Mouse (Mus musculus): ENCODE measurements around the gene Cacna1g.

Cacna1g gene

DNA sequence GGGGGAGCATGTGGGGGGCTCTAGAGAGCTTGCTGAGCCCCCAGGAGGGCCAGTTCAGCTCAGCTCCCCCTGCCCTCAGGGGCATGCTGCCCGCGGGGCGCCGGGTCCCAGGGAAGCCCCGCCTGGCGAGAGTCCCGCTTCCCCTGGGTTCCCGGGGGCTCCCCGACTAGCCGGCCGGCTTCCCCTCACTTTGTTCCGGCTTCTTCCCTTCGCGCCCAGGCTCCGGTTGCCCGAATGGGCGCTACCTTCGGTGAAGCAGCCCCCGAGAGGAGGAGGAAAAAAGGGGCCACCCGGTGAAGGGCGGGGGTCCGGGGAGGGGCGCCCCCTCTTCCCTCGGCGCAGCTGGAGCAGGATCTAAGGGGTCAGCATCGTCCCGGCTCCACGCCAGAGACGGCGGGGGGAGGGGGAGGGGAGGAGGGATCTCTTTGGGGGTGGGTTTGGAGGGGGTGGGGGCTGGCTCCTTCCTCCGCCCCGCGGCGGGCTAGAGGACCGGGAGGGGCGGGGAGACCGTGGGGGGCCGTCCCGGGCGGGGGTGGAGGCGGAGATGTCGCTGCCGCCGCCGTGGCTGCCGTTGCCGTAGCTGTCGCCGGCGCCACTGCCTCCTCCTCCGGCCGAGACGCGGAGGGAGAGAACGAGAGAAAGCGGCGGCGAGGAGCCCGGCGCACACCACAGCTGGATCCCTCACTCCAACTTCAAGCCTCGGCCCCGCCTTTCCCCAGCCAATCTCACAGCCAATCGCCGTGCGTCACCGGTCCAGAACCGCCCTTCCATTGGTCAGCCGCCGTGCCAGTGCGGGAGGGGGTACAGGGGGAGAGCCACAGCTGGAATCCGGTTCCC is at the start of gene Cacna1g:
Cacna1g (minus strand) TSS at position 492 of the 837 bp plus-strand sequence.
- peak; percentile 78 for DNase-seq

DNA sequence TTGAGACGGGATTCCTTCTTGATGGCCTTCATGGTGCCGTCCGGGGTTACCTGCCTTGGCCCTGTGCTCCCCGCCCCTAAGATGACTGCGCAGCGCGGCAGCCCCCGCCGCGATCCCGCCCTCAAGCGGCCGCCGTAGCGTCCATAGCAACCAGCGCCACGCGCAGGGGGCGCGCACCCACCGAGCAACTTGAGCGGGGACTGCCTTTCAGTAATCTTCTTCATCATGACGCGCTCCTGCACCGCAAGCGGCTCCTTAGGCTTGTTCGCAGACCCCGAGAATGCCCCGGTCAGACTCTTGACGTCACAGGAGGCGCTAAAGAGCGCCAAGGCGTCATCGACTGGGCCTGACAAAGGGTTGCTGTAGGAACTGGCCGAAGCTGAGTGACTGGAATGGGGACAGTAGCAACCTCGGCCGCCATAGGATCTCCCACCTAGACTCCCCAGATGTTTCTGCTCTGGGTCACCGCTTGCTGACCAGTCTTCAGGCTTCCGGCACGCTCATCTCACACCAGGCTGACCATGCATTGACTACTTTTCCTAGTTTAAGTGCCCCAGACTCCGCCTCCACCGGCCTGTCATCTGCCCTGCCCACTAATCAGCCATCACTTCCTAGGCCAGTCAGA is 47.3 kb upstream of the Cacna1g start, which contains the start of gene Mycbpap:
Mycbpap (minus strand) TSS at position 524 of the 625 bp plus-strand sequence.
- peak; percentile 59 for DNase-seq

DNA sequence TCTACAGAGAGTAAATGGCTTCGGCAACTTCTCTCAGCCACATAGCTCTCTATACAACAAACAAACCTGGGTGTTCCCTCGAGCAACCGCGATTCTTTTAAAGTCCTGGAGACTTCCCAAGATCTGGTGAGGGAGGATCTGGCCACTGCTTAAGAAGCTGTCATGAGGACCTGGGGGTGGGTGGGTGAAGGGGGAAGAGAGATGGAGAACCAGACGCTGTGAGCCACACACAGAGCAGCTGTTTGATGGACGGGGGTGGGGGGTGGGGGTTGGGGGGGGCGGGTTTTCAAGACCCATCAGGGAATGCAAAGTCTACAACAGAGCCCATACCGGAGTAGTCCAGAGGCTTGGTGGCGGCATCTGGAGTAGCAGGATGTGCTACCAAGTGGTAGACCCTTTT is 39.5 kb upstream of the Cacna1g start:
- DNase-seq, result no peak

DNA sequence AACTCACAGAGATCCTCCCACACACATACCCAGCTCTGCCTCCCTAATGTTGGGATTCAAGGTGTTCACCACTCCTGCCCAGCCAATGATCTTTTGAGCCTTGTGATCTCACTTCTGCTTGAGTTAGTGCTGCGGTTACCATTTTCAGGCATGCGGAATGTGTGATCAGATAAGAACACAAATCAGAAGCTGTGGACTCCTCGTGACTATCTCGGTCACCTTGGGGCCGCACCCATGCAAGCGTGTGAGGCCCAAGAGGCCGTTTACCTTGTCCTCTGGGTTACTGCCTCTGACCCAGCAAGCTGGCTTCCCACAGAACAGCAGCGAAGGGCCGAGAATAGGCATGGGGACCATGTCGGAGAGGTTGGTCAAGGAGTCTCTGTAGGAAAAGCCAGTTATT is 35.0 kb upstream of the Cacna1g start:
- no peak for DNase-seq

DNA sequence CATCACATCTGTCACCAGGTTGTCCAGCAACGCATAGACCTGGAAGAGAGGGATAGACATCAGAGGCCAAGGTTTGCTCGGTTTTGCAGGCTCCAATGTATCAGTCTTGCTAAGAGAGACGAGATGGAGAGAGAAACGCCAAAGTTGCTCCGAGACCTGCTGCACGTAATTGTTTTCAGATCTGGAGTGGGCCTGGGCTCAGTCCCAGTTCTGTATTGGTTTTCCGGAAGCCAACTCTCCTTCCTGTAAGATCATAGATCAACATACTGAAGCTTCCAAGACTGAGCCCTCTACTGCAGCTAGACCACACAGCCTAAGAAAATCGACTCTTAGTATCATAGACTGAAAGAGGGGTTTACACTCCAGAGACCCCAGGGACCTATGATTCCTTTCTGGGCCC is 27.5 kb upstream of the Cacna1g start:
- DNase-seq, result no peak

DNA sequence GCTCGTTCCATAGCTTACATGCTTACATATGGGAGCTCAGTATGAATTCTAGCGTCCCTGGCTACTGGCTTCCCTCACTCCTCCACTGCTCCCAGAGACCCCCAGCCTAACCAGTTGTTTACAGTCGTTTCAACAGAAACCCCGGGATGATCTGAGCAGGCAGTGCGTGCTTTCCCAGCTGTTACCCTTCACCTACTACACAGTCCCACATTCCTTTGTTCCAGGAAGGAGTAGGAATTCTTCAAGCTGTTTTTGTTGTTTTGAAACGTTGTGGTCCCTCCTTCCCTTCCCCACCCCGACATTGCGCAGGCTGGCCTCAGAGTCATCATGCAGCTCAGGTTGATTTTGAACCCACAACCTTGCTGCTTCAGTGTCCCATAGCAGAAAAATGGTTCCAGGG is 26.4 kb upstream of the Cacna1g start:
- DNase-seq, result no peak

DNA sequence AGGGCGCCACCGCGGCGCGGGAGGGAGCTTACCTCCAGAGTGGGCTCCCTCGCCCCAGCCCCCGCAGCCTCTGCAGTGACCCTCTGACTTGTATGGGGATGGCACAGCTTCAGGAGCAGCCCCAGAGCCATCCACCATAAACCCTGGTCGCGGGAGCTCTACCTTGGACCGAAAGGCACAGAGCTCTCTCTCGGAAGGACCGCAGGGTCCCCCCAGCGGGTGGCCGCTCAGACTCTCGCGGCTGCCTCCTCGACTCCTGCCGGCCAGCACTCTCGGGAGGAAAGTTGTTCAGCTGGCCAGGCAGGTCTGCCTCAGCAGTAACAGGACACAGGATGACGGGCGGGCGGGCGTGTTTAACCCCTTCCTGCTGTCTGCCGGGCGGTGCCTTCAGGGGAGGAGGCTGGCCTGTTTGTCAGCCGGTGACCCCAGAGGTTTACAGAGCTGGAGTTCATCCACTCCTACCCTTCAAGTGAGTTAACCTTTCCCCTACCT is 25.7 kb upstream of the Cacna1g start, which contains the start of gene Epn3:
Epn3 (minus strand) TSS at position 314 of the 492 bp plus-strand sequence.
- DNase-seq, result no peak

DNA sequence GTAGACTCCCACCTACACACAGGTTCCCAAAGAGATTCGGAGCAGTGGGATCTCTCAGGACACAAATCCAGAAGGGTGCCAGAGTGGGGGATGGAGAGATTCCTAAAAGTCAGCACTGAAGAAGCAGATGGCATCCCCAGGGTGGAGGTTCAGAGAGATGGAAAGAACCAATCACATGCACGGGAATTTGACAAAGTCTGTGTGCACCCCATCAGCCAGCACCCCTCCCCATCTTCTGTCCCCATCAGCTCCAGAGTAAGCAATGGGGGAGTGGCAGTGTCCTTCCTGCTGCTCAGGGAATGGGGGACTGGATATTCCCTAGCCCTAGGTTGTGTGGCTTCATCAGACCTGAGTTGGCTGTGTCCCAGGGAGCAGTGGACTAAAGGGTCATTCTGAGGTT is 25.0 kb upstream of the Cacna1g start:
- DNase-seq, result no peak

DNA sequence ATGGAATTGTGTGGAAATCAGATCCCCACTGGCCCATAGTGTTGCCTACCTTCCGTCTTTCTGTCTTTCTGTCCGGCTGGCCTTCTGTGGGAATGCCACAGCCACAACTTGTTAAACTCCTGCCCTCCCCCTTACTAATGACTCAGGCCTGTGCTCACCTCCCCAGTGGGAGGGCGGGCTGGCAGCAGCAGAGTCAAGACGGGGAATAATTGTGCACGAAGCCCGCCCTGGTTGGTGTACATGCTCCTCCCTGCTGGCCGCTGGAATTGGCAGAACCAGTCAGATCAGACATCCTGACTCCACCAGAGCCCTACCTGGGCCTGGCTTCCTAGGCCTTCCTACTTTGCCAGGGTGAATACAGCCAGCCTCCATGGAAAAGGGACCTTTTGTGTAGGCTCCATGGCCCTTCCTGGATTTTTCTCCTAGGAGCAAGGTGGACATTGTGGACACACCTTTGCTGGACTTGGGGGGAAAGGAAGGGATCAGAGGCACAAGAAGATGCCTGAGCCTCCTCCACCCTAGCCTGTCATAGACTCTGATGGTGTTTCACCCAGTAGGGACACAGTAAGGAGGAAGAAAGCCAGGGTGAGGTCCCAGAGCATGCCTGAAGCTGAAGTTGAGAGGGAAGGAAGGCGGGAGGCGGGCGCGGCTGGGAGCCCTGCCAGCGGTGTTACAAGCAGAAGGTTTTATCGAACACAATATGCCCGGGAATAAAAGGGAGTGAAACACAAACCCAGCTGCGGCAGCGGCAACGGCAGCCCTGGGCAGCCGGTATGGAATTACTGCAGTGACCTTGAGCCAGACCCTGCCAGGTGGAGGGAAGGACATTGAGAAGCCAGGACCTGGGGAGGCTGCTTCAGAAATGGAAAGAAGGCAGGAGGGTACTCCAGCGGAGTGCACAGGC is 24.3 kb upstream of the Cacna1g start:
- DNase-seq, result no peak

DNA sequence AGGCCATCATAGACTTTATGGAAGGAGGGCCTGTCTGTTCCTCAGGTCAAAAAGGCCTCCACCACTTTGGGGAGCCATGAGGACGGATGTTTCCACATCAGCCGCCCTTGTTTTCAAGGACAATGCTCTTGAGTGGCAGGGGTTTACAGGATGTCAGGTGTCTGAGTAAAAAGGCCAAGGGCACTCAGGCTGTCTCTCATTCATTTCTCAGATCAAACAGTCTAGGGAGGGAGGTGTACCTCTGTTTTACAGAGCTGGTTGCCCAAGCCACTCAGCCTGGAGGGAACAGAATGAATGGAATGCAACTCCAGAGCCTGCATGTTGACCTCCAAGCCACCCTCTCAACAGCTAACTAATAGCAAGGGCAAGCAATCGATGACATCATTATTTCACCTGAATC is 21.4 kb upstream of the Cacna1g start:
- DNase-seq, result no peak

- no peak for DNase-seq
These were observed 17.7 kb upstream of the Cacna1g start for GRCm38 (mm10) chr11:94491749-94492099.

GRCm38 (mm10) chr11:94491035-94491748 is 17.2 kb upstream of the Cacna1g start:
- DNase-seq, result peak; percentile 45

GRCm38 (mm10) chr11:94489745-94490144 is 15.7 kb upstream of the Cacna1g start:
- DNase-seq, result no peak

DNA sequence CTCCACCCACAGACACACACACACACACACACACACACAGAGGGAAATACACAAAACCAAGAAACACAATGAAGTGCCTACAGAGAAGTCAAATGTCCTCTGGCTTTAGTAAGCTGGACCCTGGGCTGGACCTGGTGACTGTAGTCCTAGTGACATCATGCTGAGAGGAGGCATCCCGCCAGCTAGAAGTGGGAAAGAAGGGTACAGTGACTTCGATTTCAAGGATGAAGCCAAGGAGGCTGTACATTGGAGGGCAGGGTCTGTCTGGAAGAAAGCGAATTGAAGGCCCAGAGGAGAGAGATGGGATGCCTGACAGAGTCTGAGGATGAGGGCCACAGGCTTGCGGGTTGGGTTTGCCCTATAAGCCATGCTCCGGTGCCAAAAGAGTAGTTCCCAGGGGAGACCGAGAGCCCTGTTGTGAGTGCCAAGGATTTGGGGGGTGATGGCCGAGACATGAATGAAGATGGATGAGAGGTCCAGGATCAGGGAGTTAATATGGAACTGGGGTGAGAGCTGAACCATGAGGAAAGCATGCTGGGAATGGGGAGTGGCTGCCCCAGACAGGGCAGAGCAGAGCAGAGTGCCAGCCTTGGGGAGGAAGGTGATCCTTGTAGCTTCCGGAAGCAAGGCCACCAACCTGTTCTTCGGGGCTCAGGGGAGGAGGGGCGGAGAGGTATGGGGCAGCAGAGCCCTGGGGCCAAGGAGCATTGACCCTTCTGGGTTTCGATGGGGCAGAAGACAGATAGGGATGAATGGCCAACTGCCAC is 15.0 kb upstream of the Cacna1g start:
- no peak for DNase-seq

DNA sequence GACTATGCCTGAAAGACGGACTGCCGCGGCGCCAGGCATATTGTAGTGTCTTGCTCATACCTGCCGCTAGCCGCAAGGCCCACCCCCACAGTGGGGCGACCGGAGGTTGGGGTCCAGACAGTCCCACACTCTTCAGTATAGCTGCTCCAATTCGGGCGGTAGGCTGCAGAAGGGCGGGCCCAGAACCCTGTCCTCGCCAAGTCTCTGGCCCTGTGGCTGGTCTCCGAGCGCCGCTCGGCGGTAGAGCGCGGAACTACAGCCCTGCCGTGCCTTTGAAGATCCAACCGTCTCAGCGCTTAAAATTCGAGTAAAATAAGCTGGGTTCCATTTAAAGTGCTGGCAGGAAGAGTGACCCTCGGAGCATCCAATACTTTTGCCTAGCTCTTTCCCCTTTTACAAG is 12.0 kb upstream of the Cacna1g start, which contains the start of gene Spata20:
Spata20 (minus strand) TSS at position 179 of the 400 bp plus-strand sequence.
- DNase-seq, result peak; percentile 90

GRCm38 (mm10) chr11:94485223-94485622 is 11.2 kb upstream of the Cacna1g start:
- DNase-seq, result no peak

DNA sequence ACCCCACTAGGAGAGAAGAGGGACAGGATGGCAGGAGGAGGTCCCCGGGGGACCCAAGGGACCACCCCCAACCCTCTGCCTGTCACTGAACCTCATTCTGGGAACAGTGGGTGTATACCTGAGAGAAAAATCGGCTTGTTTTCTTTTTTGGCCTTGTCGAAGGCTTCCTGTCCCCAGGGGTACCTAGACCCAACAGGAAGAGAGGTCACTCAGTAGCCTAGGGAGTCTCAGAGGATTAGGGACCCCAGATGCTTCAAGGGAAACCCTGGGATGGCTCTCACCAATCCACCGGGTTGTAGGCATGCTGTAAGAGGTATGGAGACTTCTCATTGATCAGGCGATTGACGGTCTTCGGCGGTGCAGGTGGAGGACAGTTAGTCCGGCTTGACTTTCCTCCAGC is 10.6 kb upstream of the Cacna1g start:
- no peak for DNase-seq

DNA sequence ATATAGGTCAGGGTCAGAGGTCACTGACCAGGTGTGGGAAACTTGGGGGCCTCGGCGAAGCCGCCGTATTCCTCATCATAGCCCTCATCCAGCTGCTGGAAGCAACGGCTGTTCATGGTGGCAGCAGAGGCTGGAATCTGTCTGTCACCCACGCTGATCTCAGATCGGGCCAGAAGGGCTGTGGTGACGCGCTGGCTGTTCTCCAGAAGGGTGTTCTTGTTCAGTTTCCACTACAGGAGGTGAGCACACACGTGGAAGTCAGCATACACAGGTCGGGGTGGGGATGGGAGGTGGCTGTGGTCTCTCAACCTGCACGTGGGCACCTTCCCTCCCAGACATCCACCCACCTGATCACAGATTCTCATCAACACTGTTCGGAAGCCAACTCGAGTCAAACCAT is 9.9 kb upstream of the Cacna1g start:
- DNase-seq, result no peak

DNA sequence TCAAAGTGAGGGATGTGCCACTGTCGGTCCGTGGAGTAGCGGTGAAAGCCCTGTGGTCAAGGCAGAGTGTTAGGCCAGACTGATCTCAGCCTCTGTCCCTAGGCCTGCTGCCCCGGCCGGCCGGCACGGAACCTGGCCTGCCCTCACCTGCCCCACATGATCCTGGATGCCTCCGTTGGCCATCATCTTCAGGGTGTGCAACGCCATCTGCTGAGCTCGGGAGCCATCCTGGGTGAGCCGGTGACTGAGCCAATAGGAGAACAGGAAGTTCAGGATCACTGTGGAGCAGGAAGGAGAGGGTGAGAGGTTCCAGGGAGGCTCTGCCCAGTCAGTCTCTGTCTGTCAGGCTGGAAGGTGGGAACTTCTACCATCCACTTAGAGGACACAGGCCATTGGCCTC is 9.4 kb upstream of the Cacna1g start:
- DNase-seq, result no peak

- no peak for DNase-seq
These were observed 8.7 kb upstream of the Cacna1g start for GRCm38 (mm10) chr11:94482738-94483137.

- DNase-seq, result no peak
These were observed 8.0 kb upstream of the Cacna1g start for GRCm38 (mm10) chr11:94481963-94482362.

GRCm38 (mm10) chr11:94480382-94480781 is 6.4 kb upstream of the Cacna1g start:
- no peak for DNase-seq
